Mouse (Mus musculus) brain, adult 10 weeks (tissue): Measurements from ENCODE around the gene Rest. TPM values are rescaled to one million over a fixed set of nuclear protein-coding genes. Genes with fewer than 3 reads are reported as not detected.

ENCODE experiments used
- polyA plus RNA-seq: library from polyadenylated mRNA; stranded (reverse); fragments of 350-450 nt; fragmentation: Illumina TruSeq; extraction: RNeasy Lipid Tissue Mini Kit (QIAGEN cat#74804); gene quantifications from one replicate; pipeline ENCODE4 v1.2.3, GENCODE M21; 2015; ENCODE audit warnings: low read depth, low replicate concordance

Rest gene
- 1.9 TPM for polyA plus RNA-seq

DNA sequence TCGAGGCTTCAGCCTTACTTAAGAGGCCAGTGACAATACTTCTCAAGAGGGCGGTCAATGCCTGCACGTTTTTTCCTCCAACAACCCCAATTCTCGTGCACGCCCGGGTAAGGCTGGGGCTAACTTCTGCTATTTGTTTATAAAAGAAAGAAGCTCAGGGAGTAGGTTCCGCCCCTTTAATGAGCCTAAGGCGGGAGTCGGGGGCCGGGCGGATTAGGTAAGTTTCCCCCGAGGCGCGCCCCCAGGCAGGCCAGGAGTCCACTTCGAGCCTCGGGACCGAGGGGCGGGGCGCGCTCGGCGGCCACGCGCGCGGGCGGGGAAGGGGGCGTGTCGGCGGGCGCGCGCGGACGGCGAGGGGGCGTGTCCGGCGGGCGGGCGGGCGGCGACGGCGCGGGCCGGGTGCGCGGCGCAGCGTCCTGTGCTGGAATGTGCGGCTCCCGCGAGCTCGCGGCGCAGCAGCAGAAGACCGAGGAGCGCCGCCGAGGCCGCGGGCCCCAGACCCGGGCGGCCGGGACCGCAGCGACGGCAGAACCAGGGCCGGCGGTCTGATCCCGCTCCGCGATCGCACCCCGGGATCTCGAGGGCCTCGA is at the start of gene Rest:
Gene Rest (plus strand): TSS at position 411 of the 590 bp plus-strand sequence.

DNA sequence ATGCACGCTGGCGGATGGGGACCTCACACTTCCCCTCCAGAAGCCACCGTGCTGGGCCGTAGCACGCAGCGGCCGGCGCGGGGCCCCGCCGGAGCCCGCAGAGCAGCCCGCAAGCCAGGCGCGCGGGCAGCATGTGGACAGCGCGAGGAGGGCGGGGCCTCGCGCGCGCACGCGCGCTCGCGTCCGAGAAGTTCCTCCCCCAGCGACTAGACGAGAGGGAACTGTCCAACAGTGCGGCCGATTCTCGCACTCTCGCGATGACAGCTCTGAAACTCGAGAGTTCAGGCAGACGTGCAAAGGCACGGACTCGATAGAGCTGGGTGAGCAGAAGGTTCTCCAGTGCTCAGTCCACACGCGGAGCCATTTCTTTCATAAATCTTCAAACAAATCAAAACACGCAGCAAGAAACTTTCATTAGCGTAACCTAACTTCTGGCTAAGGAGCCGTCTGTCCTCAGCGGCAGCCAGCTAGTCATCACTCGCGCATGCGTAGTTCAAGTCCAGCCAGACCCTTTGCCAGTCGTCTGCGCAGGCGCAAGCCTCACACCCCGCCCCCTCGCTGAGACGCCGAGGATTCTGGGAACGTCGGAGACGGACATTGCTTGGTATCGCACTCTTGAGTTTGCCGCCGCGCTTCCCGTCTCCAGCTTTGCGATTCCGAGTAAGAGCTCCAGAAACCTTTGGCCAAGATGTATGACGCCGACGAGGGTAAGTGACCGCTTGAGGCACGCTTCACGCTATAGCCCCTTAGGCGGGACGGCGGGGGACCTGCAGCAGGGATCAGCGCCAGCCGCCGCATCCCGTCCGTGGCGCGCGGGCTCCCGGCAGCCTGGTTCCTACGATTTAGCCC is 44.9 kb downstream of the Rest start, which contains the start of the genes Noa1 and Polr2b:
Gene Noa1 (minus strand): TSS at position 161 of the 849 bp plus-strand sequence.
Gene Polr2b (plus strand): TSS at position 224 of the 849 bp plus-strand sequence.

Other genes with a start within 250 kb of the Rest start
- 1.4 TPM for gene Thegl, start 249.5 kb upstream of the Rest start, polyA plus RNA-seq
- gene Hopx, start 150.4 kb upstream of the Rest start, polyA plus RNA-seq = 78.8 TPM
- gene Spink2, start 54.0 kb upstream of the Rest start, polyA plus RNA-seq = 0.91 TPM
- 18.9 TPM for gene Noa1, start 44.6 kb downstream of the Rest start, polyA plus RNA-seq
- gene Polr2b, start 44.7 kb downstream of the Rest start, polyA plus RNA-seq = 47.0 TPM
- gene Igfbp7, start 142.6 kb downstream of the Rest start, polyA plus RNA-seq = 38.7 TPM